Mouse (Mus musculus) adrenal gland (tissue): ENCODE data around the gene Pias1.

Source experiments
- intact Hi-C: fragments of 180-260 bp; cut with DNase I; formaldehyde crosslinking; loops from one replicate; pipeline ENCODE4 v1.15.1; 2025

The Pias1 gene

DNA sequence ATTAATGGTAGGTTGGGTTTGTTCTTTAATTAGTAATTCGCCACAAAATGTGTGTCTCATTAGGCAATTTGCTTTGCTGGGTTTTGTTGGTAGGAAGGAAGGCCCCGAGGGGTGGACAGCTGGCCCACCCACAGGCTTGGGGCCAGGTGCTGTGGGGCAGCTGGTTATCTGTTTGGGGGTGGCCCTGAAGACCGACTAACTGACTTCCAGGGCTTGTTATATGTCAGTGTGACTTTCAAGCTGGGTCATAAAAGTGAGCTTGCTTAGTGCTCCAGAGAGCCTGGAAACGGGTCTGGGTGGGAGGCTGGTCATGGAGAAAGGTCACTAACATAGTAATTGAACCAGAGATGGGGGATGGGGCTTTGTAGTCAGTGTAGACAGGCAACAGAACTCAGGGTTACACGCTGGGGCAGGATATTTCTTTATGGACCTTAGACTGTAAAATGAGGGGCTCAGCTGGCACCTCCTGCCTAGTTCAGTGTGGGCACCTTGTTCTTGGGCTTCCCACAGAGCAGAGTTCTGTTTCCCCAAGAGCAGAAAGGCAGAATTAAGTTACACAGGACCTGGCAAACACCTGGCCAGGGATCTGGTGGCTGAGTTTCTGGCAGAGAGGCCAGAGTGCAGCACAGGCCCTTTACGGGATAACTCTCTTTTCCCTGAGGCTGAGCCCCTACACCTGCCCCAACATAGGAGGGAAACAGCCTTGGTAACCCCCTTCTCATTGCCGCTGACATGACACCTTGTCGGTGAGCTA is 129.3 kb downstream of the Pias1 start:
- intact Hi-C loops, result no loop called here

DNA sequence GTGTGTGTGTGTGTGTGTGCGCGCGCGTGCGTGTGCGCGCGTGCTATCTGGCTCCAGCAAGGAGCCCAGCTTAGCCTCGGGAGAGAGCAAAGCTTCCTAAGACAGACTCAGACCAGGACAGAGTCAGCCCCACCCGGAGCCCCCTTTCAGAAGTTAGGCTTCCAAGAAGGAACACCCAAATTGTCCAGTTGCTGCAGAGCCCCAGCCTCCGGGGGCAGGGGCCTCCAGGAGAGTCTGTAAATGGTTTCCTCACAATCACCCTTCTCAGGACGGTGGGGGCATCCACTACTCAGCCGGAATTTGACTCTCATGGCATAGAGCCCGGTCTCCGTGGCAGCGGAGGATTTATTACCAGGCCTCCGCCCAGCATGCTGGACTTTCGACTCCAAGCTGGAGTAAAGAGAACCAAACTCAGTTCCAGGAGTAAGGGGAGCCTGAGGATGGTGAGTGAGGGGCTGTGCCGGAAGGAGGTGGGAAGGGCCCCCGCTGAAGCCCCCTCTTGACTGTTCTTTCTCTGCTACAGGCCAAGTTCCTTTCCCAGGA is 129.9 kb downstream of the Pias1 start, which contains the start of gene Calml4:
Gene Calml4 (plus strand): TSS at position 362 of the 543 bp plus-strand sequence.
- intact Hi-C loops, result no loop called here

DNA sequence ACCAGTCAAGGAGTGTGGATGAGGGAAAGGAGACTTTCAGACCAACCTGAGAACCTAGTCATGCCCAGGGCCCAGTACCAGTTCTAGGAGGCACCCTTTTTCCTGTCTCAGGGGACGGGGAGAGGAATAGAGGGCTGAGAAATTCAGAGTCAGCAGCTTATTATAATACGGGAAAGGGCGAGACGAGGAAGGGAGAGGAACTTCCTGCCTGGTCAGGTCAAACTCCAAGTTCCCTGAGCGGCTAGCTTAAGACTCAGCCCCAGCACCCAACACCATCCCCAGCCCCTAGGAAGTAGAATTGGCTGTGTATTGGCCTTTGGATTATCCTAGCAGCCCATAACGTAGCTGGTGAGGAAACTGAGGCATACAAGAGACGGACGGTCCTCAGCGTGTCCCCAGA is 130.5 kb downstream of the Pias1 start:
- intact Hi-C loops, result no loop called here

DNA sequence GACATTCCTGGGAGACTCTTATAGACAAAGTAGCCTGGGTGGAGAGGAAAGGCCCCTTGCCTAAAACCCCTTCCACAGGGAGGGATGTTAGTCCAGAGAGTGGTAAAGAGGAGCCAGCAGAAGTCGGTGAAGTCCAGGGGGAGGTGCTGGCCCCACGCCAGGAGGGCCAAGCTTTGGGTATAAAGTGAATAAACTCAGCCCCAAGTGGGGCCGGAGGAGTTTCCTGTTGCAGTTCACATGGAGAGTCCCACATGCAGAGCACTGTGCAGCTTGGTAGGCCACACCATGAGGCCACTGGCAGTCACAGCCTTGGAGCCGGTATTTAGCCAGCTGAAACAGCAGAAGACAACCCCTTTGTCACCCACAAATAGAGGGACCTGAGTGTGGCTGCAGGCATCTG is 133.2 kb downstream of the Pias1 start:
- intact Hi-C loops, result no loop called here

DNA sequence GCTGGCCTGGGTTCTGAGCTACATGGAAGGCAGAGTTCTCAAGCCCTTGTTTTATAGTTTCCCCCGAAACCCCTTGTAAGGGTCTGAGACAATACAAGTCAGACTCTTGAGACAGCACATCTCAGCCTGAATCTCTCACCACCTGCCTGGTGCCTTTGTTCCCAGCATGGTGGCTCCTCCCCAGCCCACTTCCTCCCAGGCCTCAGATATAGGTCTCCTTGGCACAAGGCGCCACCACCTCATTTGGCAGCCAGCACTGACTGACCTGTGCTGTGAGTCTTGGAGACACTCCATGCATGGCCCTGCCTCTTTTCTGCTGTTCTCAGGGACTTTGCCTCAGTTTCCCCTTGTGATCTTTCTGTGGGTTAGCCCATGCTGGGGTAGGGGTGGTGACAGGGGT is 136.2 kb downstream of the Pias1 start:
- intact Hi-C loops, result no loop called here

DNA sequence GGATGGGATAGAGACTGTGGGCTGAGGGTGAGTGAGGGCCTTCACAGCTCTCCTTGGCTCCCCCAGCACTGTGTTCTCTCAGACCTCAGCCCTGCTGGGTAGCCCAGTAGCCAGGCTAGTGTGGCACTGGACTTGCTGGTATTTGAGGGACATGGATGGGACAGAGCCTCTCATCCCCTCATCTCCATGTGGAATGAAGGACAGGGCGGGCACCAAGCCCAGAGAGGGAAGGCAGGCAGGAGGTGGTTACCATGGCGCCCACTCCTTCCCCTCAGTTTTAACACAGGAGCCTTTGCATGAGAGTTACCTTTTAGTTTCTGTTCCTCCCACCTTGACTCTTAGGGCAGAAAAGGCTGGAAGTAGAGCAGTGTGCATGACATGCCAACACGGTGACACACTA is 139.1 kb downstream of the Pias1 start:
- intact Hi-C loops, result loop anchor here (5.0 kb wide), 1 partner anchor 129 kb away; no protein-coding TSS in a partner anchor

DNA sequence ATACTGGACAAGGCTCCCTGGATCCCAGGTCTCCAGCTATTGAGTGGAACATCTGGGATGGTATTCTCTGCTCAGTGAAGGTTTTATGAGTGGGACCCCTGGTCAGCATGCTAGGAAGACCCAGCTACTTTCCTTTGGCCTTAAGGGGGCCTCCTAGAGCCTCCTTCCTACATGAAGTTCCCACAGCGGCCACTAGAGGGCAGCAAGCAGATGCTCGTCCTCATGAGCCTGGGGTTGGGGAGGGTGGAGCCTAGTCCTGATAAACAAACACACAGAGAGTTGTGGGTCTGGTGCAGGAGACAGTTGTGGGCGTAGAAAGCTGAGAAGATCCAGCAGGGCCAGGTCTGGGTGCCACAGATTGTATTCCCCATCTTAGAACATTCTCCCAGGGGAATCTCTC is 140.0 kb downstream of the Pias1 start:
- intact Hi-C loops, result loop anchor here (2.0 to 5.0 kb wide), 2 partner anchors 130 to 277 kb away; no protein-coding TSS in a partner anchor

DNA sequence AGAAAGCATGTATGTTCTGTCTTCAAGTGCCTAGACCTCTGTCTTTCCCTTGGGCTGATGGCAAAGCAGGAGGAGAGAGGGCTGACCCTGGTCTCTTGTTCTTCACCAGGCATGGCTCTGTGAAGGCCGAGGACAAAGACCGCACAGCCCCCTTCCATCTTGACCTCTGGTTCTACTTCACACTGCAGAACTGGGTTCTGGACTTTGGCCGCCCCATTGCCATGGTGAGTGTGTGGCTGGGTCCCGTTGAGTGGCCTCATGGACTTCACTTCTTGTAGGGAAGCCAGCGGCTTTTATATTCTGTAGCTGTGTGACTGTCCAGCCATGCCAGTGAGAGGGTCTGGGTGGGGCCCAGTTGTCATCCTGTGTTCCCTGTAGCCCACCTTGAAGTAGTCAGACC is 143.3 kb downstream of the Pias1 start:
- intact Hi-C loops, result no loop called here

DNA sequence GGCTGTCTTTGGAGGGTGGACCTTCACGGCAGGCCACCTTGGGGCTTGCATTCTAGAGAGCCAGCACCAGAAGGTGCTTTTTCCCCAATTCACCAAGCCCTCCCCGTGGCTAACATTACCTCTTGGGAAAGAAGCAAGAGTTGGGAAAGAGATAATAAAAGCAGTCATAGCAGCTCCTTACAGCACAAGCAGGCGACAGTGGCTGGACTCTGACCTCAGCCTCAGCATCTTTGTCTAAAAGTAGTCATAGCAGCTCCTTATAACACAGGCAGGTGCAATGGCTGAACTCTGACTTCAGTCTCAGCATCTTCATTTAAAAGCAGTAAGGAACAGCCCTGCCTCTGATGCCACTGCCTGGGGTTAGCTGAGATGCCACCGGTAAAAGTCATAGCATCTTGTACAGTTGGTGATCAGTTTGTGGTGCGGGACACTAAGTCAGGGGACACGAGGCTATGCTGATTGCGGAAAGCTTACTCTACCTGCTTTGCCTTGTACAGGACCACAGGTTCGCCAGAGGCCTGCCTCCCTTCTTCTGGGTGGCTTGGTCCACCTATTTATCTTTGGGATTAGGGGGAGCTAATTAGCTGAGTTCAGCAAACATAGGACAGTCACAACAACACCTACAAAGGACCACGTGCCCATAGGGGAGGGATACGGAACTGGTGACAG is 144.2 kb downstream of the Pias1 start:
- intact Hi-C loops, result no loop called here

DNA sequence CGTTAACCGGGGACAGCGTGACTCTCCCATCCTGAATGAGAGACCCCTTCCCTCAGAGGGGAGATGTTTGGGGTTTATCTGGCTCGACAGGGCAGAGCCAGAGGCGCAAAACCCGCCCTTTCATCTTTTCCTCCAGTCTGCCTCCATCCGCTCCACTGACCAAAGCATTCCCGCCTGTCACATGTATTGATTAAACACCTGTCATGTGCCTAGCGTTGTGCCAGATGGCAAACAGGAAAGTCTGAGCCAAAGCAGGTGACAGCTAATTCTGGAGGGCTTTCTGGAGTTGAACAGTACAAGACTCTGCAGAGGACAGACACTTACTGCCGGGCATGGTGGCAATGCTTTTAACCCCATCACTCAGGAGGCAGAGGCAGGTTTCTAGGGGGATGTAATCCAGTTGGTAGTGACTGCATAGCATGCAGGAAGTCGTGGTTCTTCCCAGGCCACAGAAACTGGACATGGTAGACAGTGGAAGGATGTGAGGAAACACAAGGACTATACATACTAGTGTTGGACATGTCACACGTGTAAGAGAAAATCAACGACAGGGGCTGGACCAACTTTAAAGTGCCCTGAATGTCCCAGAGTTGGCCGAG is 148.5 kb downstream of the Pias1 start:
- intact Hi-C loops, result no loop called here

DNA sequence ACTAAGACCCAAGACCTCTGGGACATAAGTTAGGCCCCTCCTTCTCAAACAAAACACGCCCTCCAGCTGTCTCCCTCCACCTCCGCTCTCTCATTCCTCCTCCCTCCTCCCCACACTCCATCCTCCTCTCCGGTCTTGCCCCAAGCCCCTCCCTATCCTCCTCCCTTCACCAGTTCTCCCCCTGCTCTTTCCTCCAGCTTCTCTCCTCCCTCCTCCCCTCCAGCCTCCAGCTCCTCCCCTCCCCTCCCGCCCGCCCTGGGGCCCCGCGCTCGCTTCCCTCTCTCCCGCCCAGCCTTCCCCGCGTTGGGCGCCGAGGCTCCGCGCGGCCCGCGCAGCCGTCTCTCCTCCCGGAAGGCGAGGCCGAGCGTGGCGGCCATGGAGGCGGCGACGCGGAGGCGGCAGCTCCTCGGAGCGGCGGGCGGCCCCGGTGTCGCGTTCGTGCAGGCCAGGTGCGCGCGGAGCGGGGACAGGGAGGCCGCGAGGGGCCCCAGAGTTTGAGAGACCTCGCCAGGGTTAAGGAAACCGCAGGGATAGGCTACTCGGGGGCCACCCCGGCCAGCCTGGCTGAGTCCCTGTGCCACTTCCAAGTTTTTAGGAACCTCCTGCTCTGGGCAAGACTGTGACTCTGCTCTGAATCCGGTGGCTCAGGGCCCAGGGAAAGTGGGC is 149.1 kb downstream of the Pias1 start, which contains the start of gene Cln6:
Gene Cln6 (plus strand): TSS at position 280 of the 666 bp plus-strand sequence.
- intact Hi-C loops, result no loop called here

DNA sequence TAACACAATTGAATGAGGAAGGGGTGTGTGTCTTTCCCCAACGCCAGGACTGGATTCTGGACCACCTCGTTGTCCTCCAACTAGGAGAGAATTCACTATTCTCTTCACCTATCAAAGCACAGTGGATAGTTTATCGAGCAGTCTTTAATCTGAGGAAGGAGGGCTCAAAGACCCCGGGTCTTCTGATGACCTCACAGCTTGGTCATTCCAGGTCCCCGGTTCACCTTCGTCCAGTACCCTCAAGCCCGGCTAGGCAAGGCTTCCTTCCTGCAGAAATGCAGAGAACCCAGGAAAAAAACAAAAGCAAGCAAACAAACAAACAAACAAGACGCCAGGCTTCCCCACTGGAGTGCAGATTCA is 149.6 kb downstream of the Pias1 start:
- intact Hi-C loops, result no loop called here

DNA sequence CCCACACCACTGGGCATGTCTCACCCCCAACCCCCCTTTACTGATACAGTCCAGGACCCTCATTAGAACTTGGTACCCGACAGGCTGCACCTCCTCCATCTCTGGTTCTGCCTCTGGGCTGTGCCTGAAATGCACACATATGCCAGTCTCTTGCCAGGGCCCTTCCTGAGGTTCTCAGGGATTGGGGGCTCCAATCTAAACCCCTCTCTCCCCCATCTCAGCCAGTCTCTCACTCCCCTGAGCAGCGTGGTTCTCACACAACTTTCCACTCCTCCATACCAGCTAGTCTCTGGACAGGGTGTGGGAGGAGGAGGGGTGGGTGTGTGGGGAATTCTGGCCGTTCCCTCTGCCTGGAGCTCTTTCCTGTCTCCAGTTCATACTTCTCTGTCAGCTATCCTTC is 150.1 kb downstream of the Pias1 start:
- intact Hi-C loops, result no loop called here

DNA sequence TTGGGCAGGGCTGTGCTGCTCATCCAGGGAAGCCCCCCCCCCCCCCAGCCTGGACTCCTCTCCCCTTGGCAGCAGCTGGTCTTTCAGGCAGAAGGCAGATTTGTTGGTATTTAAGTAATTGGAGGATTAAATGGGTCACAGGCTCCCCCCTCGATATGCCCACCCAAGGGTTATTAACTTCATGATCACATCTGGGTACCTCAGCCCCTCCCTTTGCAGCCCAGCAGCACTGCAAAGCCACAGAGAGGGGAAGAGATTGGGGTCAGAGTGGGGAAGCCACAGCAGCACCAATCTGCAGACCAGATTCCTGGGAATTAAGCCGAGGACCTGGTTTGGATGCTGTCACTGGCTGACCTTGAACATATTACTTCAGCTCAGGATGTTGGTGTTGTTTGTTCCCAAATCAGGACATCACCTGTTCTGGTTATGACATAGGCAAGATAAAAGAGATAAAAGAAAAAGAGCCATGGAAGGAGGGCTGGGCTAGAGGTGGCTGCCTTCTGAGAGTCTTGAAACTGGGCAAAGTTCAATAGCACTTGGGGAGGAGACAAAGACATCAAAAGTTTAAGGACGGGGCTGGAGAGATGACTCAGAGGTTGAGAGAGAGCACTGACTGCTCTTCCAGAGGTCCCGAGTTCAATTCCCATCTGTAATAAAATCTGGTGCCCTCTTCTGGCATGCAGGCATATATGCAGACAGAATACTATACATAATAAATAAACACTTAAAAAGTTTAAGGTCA is 151.8 kb downstream of the Pias1 start:
- intact Hi-C loops, result no loop called here

DNA sequence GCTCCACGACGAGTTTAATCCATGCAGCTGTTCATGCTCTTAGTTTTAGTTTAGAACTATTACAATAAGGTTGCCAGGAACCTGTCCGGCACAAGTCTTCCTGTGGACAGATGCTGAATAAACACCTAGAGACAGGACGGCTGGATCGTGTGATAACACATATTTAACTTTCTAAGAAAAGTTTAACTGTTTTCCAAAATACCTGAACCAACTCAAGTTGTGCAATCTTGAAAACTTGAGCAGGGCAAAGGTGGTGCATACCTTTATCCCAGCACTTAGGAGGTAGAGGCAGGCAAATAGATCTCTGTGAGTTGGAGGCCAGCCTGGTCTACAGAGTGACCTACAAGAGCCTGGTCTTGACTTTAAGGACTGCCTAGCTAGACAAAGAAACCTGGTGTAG is 152.8 kb downstream of the Pias1 start:
- intact Hi-C loops, result no loop called here

DNA sequence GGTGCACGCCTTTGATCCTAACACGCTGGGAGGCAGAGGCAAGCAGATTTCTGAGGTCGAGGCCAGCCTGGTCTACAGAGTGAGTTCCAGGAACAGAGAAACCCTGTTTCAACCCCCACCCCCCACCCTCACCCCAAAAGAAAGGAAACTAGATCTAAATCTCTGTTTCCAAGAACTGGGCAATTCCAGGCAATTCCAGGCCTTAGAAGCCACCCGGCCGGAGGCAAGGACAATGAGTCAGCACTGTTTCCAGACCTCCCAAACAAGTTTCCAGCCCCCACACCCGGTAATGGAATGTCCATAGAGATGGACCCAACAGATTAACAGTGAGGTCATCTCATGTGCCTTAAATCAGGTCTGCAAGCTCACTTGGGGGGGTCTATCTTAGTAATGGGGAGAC is 157.8 kb downstream of the Pias1 start:
- intact Hi-C loops, result no loop called here

DNA sequence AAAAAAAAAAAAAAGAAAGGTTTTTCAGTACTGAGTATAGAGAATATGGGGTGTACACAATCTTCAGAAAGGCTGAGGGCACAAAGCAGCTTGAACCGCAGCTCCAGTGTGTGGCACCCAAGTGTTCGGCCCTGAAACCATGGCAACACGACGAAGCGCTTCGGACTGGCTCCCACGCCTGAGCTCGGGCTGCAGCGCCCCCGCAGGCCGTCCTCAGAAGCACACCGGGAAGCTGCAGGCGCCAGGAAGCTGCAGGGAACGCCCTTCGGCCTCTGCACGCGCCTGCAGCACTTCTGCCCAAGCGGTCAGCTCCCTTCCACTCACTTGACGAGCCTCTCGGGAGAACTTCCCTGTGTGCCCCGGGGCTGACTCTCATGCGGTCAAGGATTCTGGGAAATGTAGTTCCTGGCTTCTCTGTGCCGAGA is 159.1 kb downstream of the Pias1 start:
- intact Hi-C loops, result no loop called here
